Mouse (Mus musculus) heart, postnatal 0 days (tissue): ENCODE data around the gene Slfn1. TPM values are rescaled to one million over a fixed set of nuclear protein-coding genes. Genes with fewer than 3 reads are reported as not detected.
"Not testable (repeated sequence)": the region's sequence is repeated elsewhere in the genome, so short reads cannot be mapped to it uniquely, and the experiment has no call there.

Experiments
- ATAC-seq: fragments of 200-750 bp; cut with Nextera tagmentation; 2 replicates; pipeline ENCODE4 v1.8.0; 2017; ENCODE audit warnings: low read depth, moderate number of reproducible peaks, moderate library complexity; ENCODE audit not compliant: insufficient read depth
- DNase-seq: peaks from one replicate; pipeline ENCODE4 v3.0.0-alpha.2; 2016; ENCODE audit warnings: low spot score
- H3K27ac ChIP-seq: fragments of 300-500 bp; sonication (generic); 2 replicates; pipeline ENCODE4 v1.5.1; 2014; ENCODE audit warnings: low read depth, mild to moderate bottlenecking
- H3K27me3 ChIP-seq: fragments of 300-500 bp; sonication (generic); 2 replicates; pipeline ENCODE4 v1.6.1; 2014; ENCODE audit warnings: low read length, mixed read lengths; ENCODE audit not compliant: control insufficient read depth, insufficient read depth
- H3K36me3 ChIP-seq: fragments of 300-500 bp; sonication (generic); replicated peaks from 2 replicates; pipeline ENCODE4 v1.6.1; 2014; ENCODE audit warnings: low read length, mixed read lengths; ENCODE audit not compliant: control insufficient read depth, insufficient read depth
- H3K4me1 ChIP-seq: fragments of 300-500 bp; sonication (generic); 2 replicates; pipeline ENCODE4 v1.6.1; 2014; ENCODE audit warnings: antibody characterized with exemption; ENCODE audit not compliant: control insufficient read depth, insufficient read depth
- H3K4me2 ChIP-seq: fragments of 300-500 bp; sonication (generic); 2 replicates; pipeline ENCODE4 v1.6.1; 2014; ENCODE audit warnings: low read depth, mild to moderate bottlenecking, low read length, moderate library complexity
- H3K4me3 ChIP-seq: fragments of 300-500 bp; sonication (generic); 2 replicates; pipeline ENCODE4 v1.5.1; 2014; ENCODE audit warnings: low read depth, low read length
- H3K9ac ChIP-seq: fragments of 300-500 bp; sonication (generic); replicated peaks from 2 replicates; pipeline ENCODE4 v1.6.1; 2014; ENCODE audit warnings: low read depth, low read length, mixed read lengths
- H3K9me3 ChIP-seq: fragments of 300-500 bp; sonication (generic); replicated peaks from 2 replicates; pipeline ENCODE4 v1.6.1; 2016; ENCODE audit warnings: low read length; ENCODE audit not compliant: control insufficient read depth
- CTCF ChIP-seq: IDR thresholded peaks from 2 replicates; pipeline ENCODE4 v1.5.1; 2016; ENCODE audit warnings: antibody characterized with exemption, control low read depth, low read depth
- EP300 ChIP-seq: IDR thresholded peaks from 2 replicates; pipeline ENCODE4 v1.6.1; 2016; ENCODE audit warnings: antibody characterized with exemption, low read depth
- WGBS: fragments of 180-500 bp; shearing (Covaris S2); extraction: QIAGEN DNeasy Blood & Tissue Kit; methylation state at CpG from one replicate; pipeline ENCODE4 v1.1.7; 2014; 5-methylcytosine and 5-hydroxymethylcytosine counted together
- polyA plus RNA-seq: library from polyadenylated mRNA; unstranded; fragments of >200 nt; fragmentation: Nextera tagmentation; extraction: Ambion mirVana; gene quantifications from 2 replicates; pipeline ENCODE4 v1.2.1, GENCODE M21; 2015
- total RNA-seq: library from RNA; depleted of rRNA; stranded (reverse); fragments of >200 nt; gene quantifications from 2 replicates; pipeline ENCODE4 v1.2.3, GENCODE M21; 2014; ENCODE audit warnings: low replicate concordance

Slfn1 gene
- total and polyA plus RNA-seq, 2 experiments from 2014 or later = 0.33 TPM; not detected in 1

GRCm38 (mm10) chr11:83115138-83115537 lies 1.5 kb upstream of the Slfn1 start:
- no peak overlapping the region for H3K27ac ChIP-seq
- H3K9ac ChIP-seq = no peak overlapping the region
- peak; percentile 51 for TF ChIP-seq CTCF
- no peak for TF ChIP-seq EP300
- H3K27me3 ChIP-seq = no peaks in the 10 kb centered on the region
- H3K9me3 ChIP-seq = no peaks in the 10 kb centered on the region
- no peak overlapping the region for H3K4me2 ChIP-seq
- H3K4me1 ChIP-seq = no peaks in the 10 kb centered on the region
- no peak overlapping the region for H3K4me3 ChIP-seq
- no peak for DNase-seq
- ATAC-seq = no peak
- no peaks in the 10 kb centered on the region for H3K36me3 ChIP-seq
- 32% methylated on average over 2 of the region's 2 CpGs for WGBS

DNA sequence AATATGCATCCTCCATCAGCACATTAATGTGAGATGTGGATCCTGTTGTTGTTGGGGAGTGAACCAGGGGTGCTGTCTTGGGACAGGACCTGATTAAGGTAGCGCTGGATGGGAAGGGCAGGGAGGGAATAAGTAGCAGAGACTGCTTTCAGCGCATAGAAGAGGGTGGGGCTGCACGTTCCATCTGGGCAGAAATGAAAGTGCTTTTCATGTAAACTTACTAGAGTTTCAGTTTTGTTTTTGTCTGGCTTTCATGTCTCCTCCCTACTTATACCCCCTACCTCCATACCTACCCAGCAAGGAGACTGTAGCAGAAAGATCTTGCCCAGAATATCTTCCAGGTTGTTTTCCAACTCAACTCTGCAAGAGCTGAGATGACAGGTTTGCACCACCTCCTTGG lies 1.4 kb downstream of the Slfn1 start:
- H3K27me3 ChIP-seq = no peaks in the 10 kb centered on the region
- no peaks in the 10 kb centered on the region for H3K36me3 ChIP-seq
- WGBS = 48% methylated on average over 3 of the region's 3 CpGs
- no peak for DNase-seq
- H3K9ac ChIP-seq = no peak overlapping the region
- no peak overlapping the region for H3K27ac ChIP-seq
- no peak for ATAC-seq
- no peak overlapping the region for H3K4me3 ChIP-seq
- no peak overlapping the region for H3K4me2 ChIP-seq
- no peaks in the 10 kb centered on the region for H3K9me3 ChIP-seq
- TF ChIP-seq CTCF (no peak), EP300 (no peak)
- no peaks in the 10 kb centered on the region for H3K4me1 ChIP-seq

GRCm38 (mm10) chr11:83121131-83121685 lies 4.6 kb downstream of the Slfn1 start:
- WGBS = 83% methylated on average over 3 of the region's 3 CpGs
- Histone ChIP-seq H3K27ac (no peak overlapping the region), H3K27me3 (no peaks in the 10 kb centered on the region), H3K9ac (no peak overlapping the region), H3K4me2 (no peak overlapping the region), H3K36me3 (no peaks in the 10 kb centered on the region), H3K4me1 (no peaks in the 10 kb centered on the region), H3K4me3 (no peak overlapping the region), H3K9me3 (no peaks in the 10 kb centered on the region)
- ATAC-seq (no peak), DNase-seq (no peak)
- TF ChIP-seq CTCF (no peak), EP300 (no peak)

GRCm38 (mm10) chr11:83123198-83123597 lies 6.5 kb downstream of the Slfn1 start:
- 43% methylated on average over 4 of the region's 4 CpGs for WGBS

GRCm38 (mm10) chr11:83124906-83125305 lies 8.3 kb downstream of the Slfn1 start:
- no peaks in the 10 kb centered on the region for H3K4me1 ChIP-seq
- TF ChIP-seq CTCF (no peak), EP300 (no peak)
- ATAC-seq = no peak
- no peak overlapping the region for H3K4me2 ChIP-seq
- H3K9me3 ChIP-seq = no peaks in the 10 kb centered on the region
- 68% methylated on average over 2 of the region's 2 CpGs for WGBS
- H3K36me3 ChIP-seq = no peaks in the 10 kb centered on the region
- no peak for DNase-seq
- H3K27me3 ChIP-seq = no peaks in the 10 kb centered on the region
- no peak overlapping the region for H3K27ac ChIP-seq
- H3K9ac ChIP-seq = no peak overlapping the region
- H3K4me3 ChIP-seq = no peak overlapping the region

More at GRCm38 (mm10) chr11:83123198-83123597, 6.5 kb downstream of the Slfn1 start:
- DNase-seq (no peak), ATAC-seq (no peak)
- Histone ChIP-seq H3K4me1 (no peaks in the 10 kb centered on the region), H3K4me2 (no peak overlapping the region), H3K27ac (no peak overlapping the region), H3K36me3 (no peaks in the 10 kb centered on the region), H3K27me3 (no peaks in the 10 kb centered on the region), H3K9ac (no peak overlapping the region), H3K4me3 (no peak overlapping the region), H3K9me3 (no peaks in the 10 kb centered on the region)
- TF ChIP-seq EP300 = no peak
- TF ChIP-seq CTCF = no peak

- H3K4me3 ChIP-seq, H3K9me3 ChIP-seq, H3K27ac ChIP-seq, H3K9ac ChIP-seq, H3K27me3 ChIP-seq, H3K36me3 ChIP-seq, H3K4me2 ChIP-seq, H3K4me1 ChIP-seq, DNase-seq, ATAC-seq: not testable (repeated sequence)
- WGBS = no CpG with 5 or more reads among the region's 1 CpGs
These were observed 9.0 kb downstream of the Slfn1 start for GRCm38 (mm10) chr11:83125633-83126032.

DNA sequence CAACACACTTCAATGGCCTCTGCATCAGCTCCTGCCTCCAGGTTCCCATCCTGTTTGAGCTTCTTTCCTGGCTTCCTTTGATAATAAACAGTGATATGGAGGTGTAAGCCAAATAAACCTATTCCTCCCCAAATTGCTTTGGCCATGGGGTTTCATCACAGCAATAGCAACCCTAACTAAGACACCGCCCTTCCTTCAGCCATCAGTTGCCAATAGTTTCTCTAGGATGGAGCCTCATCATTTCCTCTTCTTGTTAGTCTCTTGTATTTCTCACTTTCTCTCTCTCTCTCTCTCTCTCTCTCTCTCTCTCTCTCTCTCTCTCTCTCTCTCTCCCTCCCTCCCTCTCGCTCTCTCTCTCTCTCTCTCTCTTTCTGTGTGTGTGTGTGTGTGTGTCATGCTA lies 20.6 kb downstream of the Slfn1 start:
- not testable (repeated sequence) for DNase-seq, H3K9me3 ChIP-seq, H3K4me3 ChIP-seq, H3K4me1 ChIP-seq, H3K27ac ChIP-seq, H3K36me3 ChIP-seq, H3K27me3 ChIP-seq, ATAC-seq, H3K4me2 ChIP-seq, H3K9ac ChIP-seq
- WGBS = 100% methylated on average over 1 of the region's 2 CpGs

GRCm38 (mm10) chr11:83148939-83149338 lies 32.3 kb downstream of the Slfn1 start:
- not testable (repeated sequence) for H3K36me3 ChIP-seq, H3K4me2 ChIP-seq, H3K9me3 ChIP-seq, H3K9ac ChIP-seq, H3K4me1 ChIP-seq, ATAC-seq, H3K27me3 ChIP-seq, H3K27ac ChIP-seq, H3K4me3 ChIP-seq, DNase-seq
- no CpG with 5 or more reads among the region's 1 CpGs for WGBS
